Mouse (Mus musculus) retina, postnatal 7 days (tissue): ENCODE results near the gene Gm14459.
"Not testable (repeated sequence)": the region's sequence is repeated elsewhere in the genome, so short reads cannot be mapped to it uniquely, and the experiment has no call there.

ENCODE experiments used
- DNase-seq: peaks from one replicate; pipeline ENCODE4 v3.0.0-alpha.2; 2012; ENCODE audit warnings: low read depth, low spot score

Gene Gm14459

GRCm38 (mm10) chrX:8524854-8525253, at the start of gene Gm14459:
Gene Gm14459 (minus strand): TSS chrX:8524954.
- DNase-seq = no peak

GRCm38 (mm10) chrX:8548155-8548554, 23.4 kb upstream of the Gm14459 start, which contains the start of gene Ssxb6:
Gene Ssxb6 (minus strand): TSS chrX:8548255.
- DNase-seq = not testable (repeated sequence)
